Mouse (Mus musculus): ENCODE measurements around the gene Kctd13. TPM values are rescaled to one million over a fixed set of nuclear protein-coding genes. Genes with fewer than 3 reads are reported as not detected.
"Not testable (repeated sequence)": the region's sequence is repeated elsewhere in the genome, so short reads cannot be mapped to it uniquely, and the experiment has no call there.

Gene Kctd13
- polyA plus RNA-seq, 1 experiment from 2014 or later: 33.5 TPM

DNA sequence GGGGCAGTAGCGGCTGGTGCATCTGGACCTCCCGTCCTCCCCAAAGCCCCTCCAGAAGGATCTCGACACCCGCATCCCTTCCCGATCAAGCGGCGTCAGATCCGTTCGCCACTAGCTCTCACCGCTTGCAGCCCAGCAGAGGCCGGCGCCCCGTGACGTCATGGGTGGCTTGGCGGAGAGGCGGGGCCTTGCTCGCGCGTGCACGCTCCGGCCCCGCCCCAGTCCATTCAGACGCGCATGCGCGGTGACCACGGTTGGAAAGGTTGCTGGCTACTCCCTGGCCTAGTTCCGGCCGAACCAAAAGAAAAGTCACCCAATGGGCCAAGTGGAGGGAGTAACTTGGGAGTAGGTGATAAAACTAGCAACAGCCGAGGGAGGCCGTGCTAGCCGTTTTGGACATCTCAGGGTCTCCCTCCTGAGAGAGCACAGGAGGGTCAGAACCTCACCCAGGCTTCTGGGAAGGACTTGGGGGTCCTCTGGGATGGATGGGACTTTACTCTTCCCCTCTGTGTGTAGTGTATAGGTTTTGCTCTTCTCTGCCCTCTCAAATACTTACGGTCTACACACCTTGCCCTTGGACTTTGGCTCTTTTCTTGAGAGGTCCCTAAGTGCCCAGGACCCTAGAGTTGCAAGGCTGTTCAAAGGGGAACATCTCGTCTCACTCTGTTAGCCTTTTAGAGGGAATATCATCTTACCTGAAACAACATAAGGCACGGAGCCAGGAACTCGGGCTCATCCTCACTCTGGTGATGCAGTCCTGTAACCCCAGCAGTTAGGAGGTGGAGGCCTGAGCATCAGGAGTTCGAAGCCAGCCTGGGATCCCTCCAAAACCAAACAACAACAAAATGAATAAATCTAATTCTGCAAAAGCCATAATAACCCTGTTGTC lies 30.3 kb upstream of the Kctd13 start:
- peak overlapping the region; percentile 58 for H3K4me2 ChIP-seq (replicated peaks; ENCODE audit: low read depth, low read length)
- WGBS: 12% methylated on average over 37 of the region's 37 CpGs
- peak overlapping the region; percentile 56; the same call in 1 of the 2 replicates for H3K27ac ChIP-seq (ENCODE audit: low read depth, low read length)
- DNase-seq (ENCODE audit: low spot score) (peak; percentile 97), ATAC-seq (ENCODE audit: low FRiP score) (peak; percentile 91)
- H3K4me1 ChIP-seq (replicated peaks; ENCODE audit: control insufficient read depth, insufficient read depth, low read length): 0 out of 2 replicates have a peak, but pooled peaks cover 3% of the 10 kb centered on the region
- H3K27me3 ChIP-seq (ENCODE audit: control insufficient read depth, insufficient read depth, low read length): no peaks in the 10 kb centered on the region
- H3K4me3 ChIP-seq (ENCODE audit: low read depth, low read length): peak overlapping the region; percentile 51
- H3K36me3 ChIP-seq (ENCODE audit: control insufficient read depth, insufficient read depth, low read length): no peaks in the 10 kb centered on the region
- no peaks in the 10 kb centered on the region for H3K9me3 ChIP-seq (ENCODE audit: control insufficient read depth, low read length)
- peak overlapping the region; percentile 74 for H3K9ac ChIP-seq (ENCODE audit: low read depth, low read length)

DNA sequence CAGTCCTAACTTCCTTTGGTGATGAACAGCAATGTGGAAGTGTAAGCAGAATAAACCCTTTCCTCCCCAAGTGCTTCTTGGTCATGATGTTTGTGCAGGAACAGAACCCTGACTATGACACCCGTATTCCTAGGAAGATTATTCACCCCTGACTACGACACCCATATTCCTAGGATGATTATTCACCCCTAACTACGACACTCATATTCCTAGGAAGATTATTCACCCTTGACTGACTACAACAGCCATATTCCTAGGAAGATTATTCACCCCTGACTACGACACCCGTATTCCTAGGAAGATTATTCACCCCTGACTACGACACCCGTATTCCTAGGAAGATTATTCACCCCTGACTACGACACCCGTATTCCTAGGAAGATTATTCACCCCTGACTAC lies 28.9 kb upstream of the Kctd13 start:
- not testable (repeated sequence) for H3K4me2 ChIP-seq (replicated peaks; ENCODE audit: low read depth, low read length); H3K4me3 ChIP-seq (ENCODE audit: low read depth, low read length); H3K27ac ChIP-seq (ENCODE audit: low read depth, low read length); H3K9ac ChIP-seq (ENCODE audit: low read depth, low read length); ATAC-seq (ENCODE audit: low FRiP score); DNase-seq (ENCODE audit: low spot score); H3K36me3 ChIP-seq (ENCODE audit: control insufficient read depth, insufficient read depth, low read length); H3K9me3 ChIP-seq (ENCODE audit: control insufficient read depth, low read length); H3K4me1 ChIP-seq (replicated peaks; ENCODE audit: control insufficient read depth, insufficient read depth, low read length); H3K27me3 ChIP-seq (ENCODE audit: control insufficient read depth, insufficient read depth, low read length)
- WGBS: 93% methylated on average over 7 of the region's 9 CpGs

GRCm38 (mm10) chr7:126905590-126905989 lies 23.1 kb upstream of the Kctd13 start:
- no peak overlapping the region for H3K4me2 ChIP-seq (replicated peaks; ENCODE audit: low read depth, low read length)
- no peaks in the 10 kb centered on the region for H3K9me3 ChIP-seq (ENCODE audit: control insufficient read depth, low read length)
- no peak for ATAC-seq (ENCODE audit: low FRiP score)
- no peaks in the 10 kb centered on the region for H3K4me1 ChIP-seq (replicated peaks; ENCODE audit: control insufficient read depth, insufficient read depth, low read length)
- no peak overlapping the region for H3K4me3 ChIP-seq (ENCODE audit: low read depth, low read length)
- no peak for DNase-seq (ENCODE audit: low spot score)
- H3K27me3 ChIP-seq (ENCODE audit: control insufficient read depth, insufficient read depth, low read length): no peaks in the 10 kb centered on the region
- no peak overlapping the region for H3K9ac ChIP-seq (ENCODE audit: low read depth, low read length)
- no peaks in the 10 kb centered on the region for H3K36me3 ChIP-seq (ENCODE audit: control insufficient read depth, insufficient read depth, low read length)
- no peak overlapping the region for H3K27ac ChIP-seq (ENCODE audit: low read depth, low read length)
- WGBS: 75% methylated on average over 3 of the region's 3 CpGs

DNA sequence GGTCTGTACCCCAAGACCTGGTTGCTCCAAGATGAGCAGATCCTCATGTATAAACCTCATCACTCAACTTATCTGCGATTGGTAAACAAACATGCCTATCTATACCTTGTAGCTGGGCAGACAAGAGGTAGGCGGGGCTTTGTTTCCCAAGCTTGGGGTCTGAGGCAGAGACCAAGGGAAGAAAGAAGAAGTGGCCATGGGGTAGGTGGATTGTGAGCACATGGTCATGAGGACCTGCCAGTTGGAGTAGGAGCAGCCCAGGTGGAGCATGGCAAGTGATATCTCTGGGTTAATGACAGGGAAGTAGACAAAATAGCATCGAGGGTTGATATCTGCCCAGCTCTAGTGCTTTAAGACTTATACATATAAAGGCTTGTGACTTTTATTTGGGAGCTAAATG lies 13.8 kb upstream of the Kctd13 start:
- Histone ChIP-seq H3K9me3 (ENCODE audit: control insufficient read depth, low read length) (no peaks in the 10 kb centered on the region), H3K27ac (ENCODE audit: low read depth, low read length) (no peak overlapping the region), H3K4me1 (replicated peaks; ENCODE audit: control insufficient read depth, insufficient read depth, low read length) (no peaks in the 10 kb centered on the region), H3K36me3 (ENCODE audit: control insufficient read depth, insufficient read depth, low read length) (no peaks in the 10 kb centered on the region), H3K9ac (ENCODE audit: low read depth, low read length) (no peak overlapping the region), H3K4me3 (ENCODE audit: low read depth, low read length) (no peak overlapping the region), H3K27me3 (ENCODE audit: control insufficient read depth, insufficient read depth, low read length) (no peaks in the 10 kb centered on the region), H3K4me2 (replicated peaks; ENCODE audit: low read depth, low read length) (no peak overlapping the region)
- DNase-seq (ENCODE audit: low spot score) (no peak), ATAC-seq (ENCODE audit: low FRiP score) (no peak)
- 87% methylated on average over 3 of the region's 3 CpGs for WGBS

GRCm38 (mm10) chr7:126918356-126918755 lies 10.3 kb upstream of the Kctd13 start:
- H3K9ac ChIP-seq (ENCODE audit: low read depth, low read length); H3K36me3 ChIP-seq (ENCODE audit: control insufficient read depth, insufficient read depth, low read length); H3K4me1 ChIP-seq (replicated peaks; ENCODE audit: control insufficient read depth, insufficient read depth, low read length); H3K4me2 ChIP-seq (replicated peaks; ENCODE audit: low read depth, low read length); H3K4me3 ChIP-seq (ENCODE audit: low read depth, low read length); ATAC-seq (ENCODE audit: low FRiP score); H3K9me3 ChIP-seq (ENCODE audit: control insufficient read depth, low read length); DNase-seq (ENCODE audit: low spot score); H3K27ac ChIP-seq (ENCODE audit: low read depth, low read length); H3K27me3 ChIP-seq (ENCODE audit: control insufficient read depth, insufficient read depth, low read length): not testable (repeated sequence)
- WGBS: 33% methylated on average over 4 of the region's 4 CpGs

DNA sequence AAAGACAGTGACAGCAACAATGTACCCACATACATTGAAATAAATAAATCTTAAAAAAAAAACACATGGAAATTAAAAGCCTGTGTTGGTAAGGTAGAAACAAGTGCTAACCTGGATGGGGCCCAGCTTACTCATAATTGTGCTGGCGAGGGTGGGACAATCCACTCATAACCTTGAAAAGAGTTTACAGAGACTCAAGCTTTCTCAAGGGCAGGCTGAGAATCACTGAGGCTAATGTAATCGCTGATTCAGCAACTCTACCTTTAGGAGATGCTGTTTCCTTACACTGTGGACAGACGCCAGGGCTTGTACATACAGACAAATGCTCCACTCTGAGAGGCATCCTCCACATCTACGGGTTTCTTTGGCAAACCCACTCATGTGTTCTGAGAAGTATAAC lies 8.7 kb upstream of the Kctd13 start:
- H3K27me3 ChIP-seq (ENCODE audit: control insufficient read depth, insufficient read depth, low read length): no peaks in the 10 kb centered on the region
- H3K9ac ChIP-seq (ENCODE audit: low read depth, low read length): 0 out of 2 replicates have a peak overlapping the region, but pooled peaks have one; percentile 7
- H3K27ac ChIP-seq (ENCODE audit: low read depth, low read length): no peak overlapping the region
- 0 out of 2 replicates have a peak overlapping the region, but pooled peaks have one; percentile 6 for H3K4me2 ChIP-seq (replicated peaks; ENCODE audit: low read depth, low read length)
- no peaks in the 10 kb centered on the region for H3K9me3 ChIP-seq (ENCODE audit: control insufficient read depth, low read length)
- H3K4me1 ChIP-seq (replicated peaks; ENCODE audit: control insufficient read depth, insufficient read depth, low read length): peaks cover 4% of the 10 kb centered on the region; the same call in 1 of the 2 replicates
- ATAC-seq (ENCODE audit: low FRiP score) (no peak), DNase-seq (ENCODE audit: low spot score) (no peak)
- no peak overlapping the region for H3K4me3 ChIP-seq (ENCODE audit: low read depth, low read length)
- H3K36me3 ChIP-seq (ENCODE audit: control insufficient read depth, insufficient read depth, low read length): no peaks in the 10 kb centered on the region
- 76% methylated on average over 4 of the region's 4 CpGs for WGBS

DNA sequence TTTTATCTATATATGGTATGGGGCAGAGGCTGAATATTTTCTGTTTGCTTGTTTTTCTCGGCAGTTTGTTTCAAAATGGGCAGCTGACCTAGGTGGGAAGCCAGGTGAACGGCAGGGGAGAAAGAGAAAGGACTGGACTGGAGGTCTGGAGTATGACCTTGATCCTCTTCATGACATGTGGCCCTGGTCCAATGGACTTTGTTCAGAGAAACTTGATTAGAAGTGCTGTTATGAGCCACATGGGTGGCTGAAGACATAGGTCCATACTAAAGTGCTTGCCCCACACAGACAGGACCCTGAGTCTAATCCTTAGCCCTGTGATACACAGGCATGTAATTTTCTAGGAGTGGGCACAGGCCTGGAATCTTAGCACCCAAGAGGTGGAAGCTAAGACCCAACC lies 7.1 kb upstream of the Kctd13 start:
- H3K27me3 ChIP-seq (ENCODE audit: control insufficient read depth, insufficient read depth, low read length): no peaks in the 10 kb centered on the region
- DNase-seq (ENCODE audit: low spot score) (no peak), ATAC-seq (ENCODE audit: low FRiP score) (no peak)
- H3K27ac ChIP-seq (ENCODE audit: low read depth, low read length): 0 out of 2 replicates have a peak overlapping the region, but pooled peaks have one; percentile 1
- peak overlapping the region; percentile 9; the same call in 1 of the 2 replicates for H3K4me2 ChIP-seq (replicated peaks; ENCODE audit: low read depth, low read length)
- WGBS: 75% methylated on average over 2 of the region's 2 CpGs
- no peaks in the 10 kb centered on the region for H3K36me3 ChIP-seq (ENCODE audit: control insufficient read depth, insufficient read depth, low read length)
- 0 out of 2 replicates have a peak overlapping the region, but pooled peaks have one; percentile 11 for H3K4me3 ChIP-seq (ENCODE audit: low read depth, low read length)
- H3K9me3 ChIP-seq (ENCODE audit: control insufficient read depth, low read length): no peaks in the 10 kb centered on the region
- H3K9ac ChIP-seq (ENCODE audit: low read depth, low read length): no peak overlapping the region; the same call in 1 of the 2 replicates
- H3K4me1 ChIP-seq (replicated peaks; ENCODE audit: control insufficient read depth, insufficient read depth, low read length): peaks cover 4% of the 10 kb centered on the region; the same call in 1 of the 2 replicates

GRCm38 (mm10) chr7:126922624-126923060 lies 6.0 kb upstream of the Kctd13 start, which contains the start of gene Tmem219:
Tmem219 (minus strand) TSS chr7:126922917.
- peak within 1 kb of the TSS; percentile 44 for H3K9ac ChIP-seq (ENCODE audit: low read depth, low read length)
- H3K4me3 ChIP-seq (ENCODE audit: low read depth, low read length): peak within 1 kb of the TSS; percentile 11; the same call in 1 of the 2 replicates
- peak within 1 kb of the TSS; percentile 31 for H3K4me2 ChIP-seq (replicated peaks; ENCODE audit: low read depth, low read length)
- H3K27ac ChIP-seq (ENCODE audit: low read depth, low read length): peak within 1 kb of the TSS; percentile 88
- no peaks in the 10 kb centered on the region for H3K9me3 ChIP-seq (ENCODE audit: control insufficient read depth, low read length)
- H3K36me3 ChIP-seq (ENCODE audit: control insufficient read depth, insufficient read depth, low read length): no peaks in the 10 kb centered on the region
- 28% methylated on average over 5 of the region's 5 CpGs for WGBS
- peak; percentile 74 for DNase-seq (ENCODE audit: low spot score)
- no peaks in the 10 kb centered on the region for H3K27me3 ChIP-seq (ENCODE audit: control insufficient read depth, insufficient read depth, low read length)
- H3K4me1 ChIP-seq (replicated peaks; ENCODE audit: control insufficient read depth, insufficient read depth, low read length): peaks cover 4% of the 10 kb centered on the region; the same call in 1 of the 2 replicates
- peak; percentile 86 for ATAC-seq (ENCODE audit: low FRiP score)

All from hindbrain, embryonic 11.5 days (tissue).